Mouse (Mus musculus): Measurements from ENCODE around the gene Piwil4.
A peak's percentile ranks its signal among the peaks of the same experiment; 100 is the strongest.
"Not testable (repeated sequence)": the region's sequence is repeated elsewhere in the genome, so short reads cannot be mapped to it uniquely, and the experiment has no call there.

The Piwil4 gene

GRCm38 (mm10) chr9:14724755-14725420 is 15.6 kb downstream of the Piwil4 start:
- DNase-seq: no peak

GRCm38 (mm10) chr9:14721610-14722009 is 18.9 kb downstream of the Piwil4 start:
- no peak for DNase-seq

GRCm38 (mm10) chr9:14720384-14720783 is 20.1 kb downstream of the Piwil4 start:
- DNase-seq: no peak

- DNase-seq: no peak
Measured at GRCm38 (mm10) chr9:14718332-14718691, 22.2 kb downstream of the Piwil4 start.

GRCm38 (mm10) chr9:14717689-14718331 is 22.7 kb downstream of the Piwil4 start:
- no peak for DNase-seq

GRCm38 (mm10) chr9:14715258-14715657 is 25.3 kb downstream of the Piwil4 start:
- no peak for DNase-seq

- DNase-seq: no peak
Measured at GRCm38 (mm10) chr9:14710910-14711309, 29.6 kb downstream of the Piwil4 start.

- no peak for DNase-seq
Measured at GRCm38 (mm10) chr9:14705321-14706162, 35.0 kb downstream of the Piwil4 start.

GRCm38 (mm10) chr9:14700795-14701194 is 39.7 kb downstream of the Piwil4 start:
- not testable (repeated sequence) for DNase-seq

- DNase-seq: no peak
Measured at GRCm38 (mm10) chr9:14699288-14699640, 41.3 kb downstream of the Piwil4 start.

- DNase-seq: peak; percentile 82
Measured at GRCm38 (mm10) chr9:14698582-14699287, 41.8 kb downstream of the Piwil4 start.

- peak; percentile 46 for DNase-seq
Measured at GRCm38 (mm10) chr9:14697903-14698302, 42.6 kb downstream of the Piwil4 start.

GRCm38 (mm10) chr9:14689376-14690108 is 51.0 kb downstream of the Piwil4 start:
- no peak for DNase-seq

- DNase-seq: no peak
Measured at GRCm38 (mm10) chr9:14684363-14684762, 56.2 kb downstream of the Piwil4 start.

- DNase-seq: no peak
Measured at GRCm38 (mm10) chr9:14682741-14683140, 57.8 kb downstream of the Piwil4 start.

GRCm38 (mm10) chr9:14680584-14680983 is 59.9 kb downstream of the Piwil4 start:
- DNase-seq: no peak

GRCm38 (mm10) chr9:14675707-14676691 is 64.5 kb downstream of the Piwil4 start:
- no peak for DNase-seq

GRCm38 (mm10) chr9:14674506-14674905 is 66.0 kb downstream of the Piwil4 start:
- DNase-seq: no peak

- no peak for DNase-seq
Measured at GRCm38 (mm10) chr9:14673109-14673508, 67.4 kb downstream of the Piwil4 start.

GRCm38 (mm10) chr9:14671965-14672364 is 68.6 kb downstream of the Piwil4 start:
- DNase-seq: not testable (repeated sequence)

- DNase-seq: no peak
Measured at GRCm38 (mm10) chr9:14668382-14668781, 72.2 kb downstream of the Piwil4 start.
